Comparison of ENCODE assay signal across 9 mouse cellular contexts in genomic region chr14:46923931-46924330, GRCm38 (mm10). TPM values are rescaled to one million over a fixed set of nuclear protein-coding genes. Genes with fewer than 3 reads are reported as not detected.
A peak's percentile ranks its signal among the peaks of the same experiment; 100 is the strongest.
DNase-seq lines count a peak whose midpoint lies in the region; ATAC-seq lines count a peak whose summit lies in the region.
"Had no signal": no experiment of that assay in that cellular context is flagged by ENCODE, and none has a peak within 500 bp of the region (broad histone marks: within the 10 kb centered on the region; RNA-seq: fewer than 3 reads in every experiment).

No protein-coding gene starts in this region.

- H3K9me3 ChIP-seq in embryonic facial prominence, embryonic 14.5 days (ENCODE audit: control insufficient read depth, low read length) = no peaks in the 10 kb centered on the region
- no peaks in the 10 kb centered on the region for H3K9me3 ChIP-seq in embryonic facial prominence, embryonic 10.5 days
- H3K9me3 ChIP-seq: limb, embryonic 13.5 days had no signal

- no peaks in the 10 kb centered on the region; the same call in 1 of the 2 replicates for H3K36me3 ChIP-seq in embryonic facial prominence, embryonic 14.5 days (ENCODE audit: control insufficient read depth, insufficient read depth, low read length)
- H3K36me3 ChIP-seq in embryonic facial prominence, embryonic 10.5 days (replicated peaks) = peaks cover 4% of the 10 kb centered on the region; the same call in 1 of the 2 replicates

- WGBS in embryonic facial prominence, embryonic 14.5 days = 68% methylated on average over 10 of the region's 10 CpGs
- WGBS in embryonic facial prominence, embryonic 10.5 days = 80% methylated on average over 10 of the region's 10 CpGs

- DNase-seq in embryonic facial prominence, embryonic 14.5 days (ENCODE audit: low spot score) = peak; percentile 43
- DNase-seq in embryonic facial prominence, embryonic 10.5 days (ENCODE audit: low spot score) = no peak
- DNase-seq in heart, adult 8-10 months (ENCODE audit: low spot score) = peak; percentile 65
- peak; percentile 46 for DNase-seq in kidney, adult 9 months
- DNase-seq in lung, postnatal 10 days = peak; percentile 76
- no peak for DNase-seq in thymus, postnatal 0 days (ENCODE audit: low spot score)
- DNase-seq in thymus, postnatal 25 days = no peak

- H3K4me2 ChIP-seq in embryonic facial prominence, embryonic 14.5 days (ENCODE audit: low read depth, low read length) = no peak overlapping the region
- H3K4me2 ChIP-seq: limb, embryonic 13.5 days had no signal

- no peak overlapping the region for H3K4me3 ChIP-seq in embryonic facial prominence, embryonic 14.5 days (ENCODE audit: low read depth, low read length)
- H3K4me3 ChIP-seq in embryonic facial prominence, embryonic 10.5 days = no peak overlapping the region
- H3K4me3 ChIP-seq: limb, embryonic 13.5 days had no signal

- H3K4me1 ChIP-seq in embryonic facial prominence, embryonic 14.5 days (ENCODE audit: control insufficient read depth, insufficient read depth, low read length) = peaks cover 19% of the 10 kb centered on the region
- H3K4me1 ChIP-seq in embryonic facial prominence, embryonic 10.5 days = peaks cover 23% of the 10 kb centered on the region

- ATAC-seq in embryonic facial prominence, embryonic 14.5 days (ENCODE audit: low read depth) = no peak
- no peak for ATAC-seq in megakaryocyte-erythroid progenitor cell, adult 5-6 weeks (replicated peaks; ENCODE audit: low FRiP score, low TSS enrichment, poor library complexity, severe bottlenecking)

- peak overlapping the region; percentile 21; the same call in 1 of the 2 replicates for H3K27ac ChIP-seq in embryonic facial prominence, embryonic 14.5 days (replicated peaks; ENCODE audit: low read depth, low read length)
- no peak overlapping the region for H3K27ac ChIP-seq in embryonic facial prominence, embryonic 10.5 days (replicated peaks)
- H3K27ac ChIP-seq: limb, embryonic 13.5 days had no signal

- no peak overlapping the region for H3K9ac ChIP-seq in embryonic facial prominence, embryonic 14.5 days (ENCODE audit: low read depth, low read length)
- H3K9ac ChIP-seq: limb, embryonic 13.5 days had no signal

- H3K27me3 ChIP-seq in embryonic facial prominence, embryonic 14.5 days (replicated peaks; ENCODE audit: control insufficient read depth, insufficient read depth, low read length) = no peaks in the 10 kb centered on the region
- H3K27me3 ChIP-seq in embryonic facial prominence, embryonic 10.5 days (replicated peaks; ENCODE audit: low read depth, poor library complexity, severe bottlenecking) = no peaks in the 10 kb centered on the region
- H3K27me3 ChIP-seq: limb, embryonic 13.5 days had no signal

RNA-seq across cellular contexts. Expression of gene Samd4, which starts 41.3 kb away (rescaled TPM):
- polyA plus RNA-seq in embryonic facial prominence, embryonic 14.5 days (2014; fragmentation: Nextera tagmentation; extraction: Ambion mirVana) = 8.2 and 9.6 TPM in 2 replicates
- polyA plus RNA-seq in embryonic facial prominence, embryonic 10.5 days (2016; fragmentation: Nextera tagmentation; extraction: Ambion mirVana) = 3.1 and 4.6 TPM in 2 replicates
- 10 to 100 TPM; 60.6 to 71.1 (median 65.1) TPM for total RNA-seq in heart, adult 8-10 months (2022)
- total RNA-seq in megakaryocyte-erythroid progenitor cell, adult 5-6 weeks (2014; fragmentation: Nextera tagmentation) = 0.07 and 4.2 TPM in 2 replicates
- 0.15 and 0.61 TPM in 2 replicates for total RNA-seq in megakaryocyte-erythroid progenitor cell, adult 5-6 weeks (2017)
- polyA plus RNA-seq in thymus, postnatal 0 days (2015; fragmentation: Nextera tagmentation; extraction: Ambion mirVana) = 0.51 and 0.69 TPM in 2 replicates

Comparison
In these comparisons a context has a peak if more than half of its experiments do, and no peak if none do; other contexts are left out.
1. DNase-seq: peak in embryonic facial prominence, embryonic 14.5 days (single experiment), heart, adult 8-10 months (single experiment), kidney, adult 9 months (single experiment) and lung, postnatal 10 days (single experiment); none in embryonic facial prominence, embryonic 10.5 days (single experiment), thymus, postnatal 0 days (single experiment) and thymus, postnatal 25 days (single experiment).